Mouse (Mus musculus): ENCODE results near the gene Agtpbp1. TPM values are rescaled to one million over a fixed set of nuclear protein-coding genes. Genes with fewer than 3 reads are reported as not detected.
A peak's percentile ranks its signal among the peaks of the same experiment; 100 is the strongest.

The Agtpbp1 gene
- total RNA-seq, 2 experiments from 2014 or later = 340 to 341 TPM

GRCm38 (mm10) chr13:59585648-59586005 lies 600 bp upstream of the Agtpbp1 start:
- peak; percentile 29 to 50 for DNase-seq (ENCODE audit: low spot score in 2 of 2)
- intact Hi-C loops (cut with DNase I) = loop anchor here (1.0 to 10.0 kb wide), 3 partner anchors 28 to 951 kb away; no protein-coding TSS in a partner anchor

GRCm38 (mm10) chr13:59584481-59584880 lies 546 bp downstream of the Agtpbp1 start:
- intact Hi-C loops (cut with DNase I) = loop anchor here (10.0 kb wide), 1 partner anchor 950 kb away; no protein-coding TSS in a partner anchor
- peak; percentile 31 to 43 for DNase-seq (ENCODE audit: low spot score in 2 of 2)

GRCm38 (mm10) chr13:59580954-59581353 lies 4.1 kb downstream of the Agtpbp1 start:
- intact Hi-C loops (cut with DNase I) = loop anchor here (10.0 kb wide), 1 partner anchor 946 kb away; no protein-coding TSS in a partner anchor
- DNase-seq (ENCODE audit: low spot score in 2 of 2) = no peak

GRCm38 (mm10) chr13:59572549-59572948 lies 12.5 kb downstream of the Agtpbp1 start:
- intact Hi-C loops (cut with DNase I) = no loop called here
- DNase-seq (ENCODE audit: low spot score in 2 of 2) = peak; percentile 46 to 94

- no peak for DNase-seq (ENCODE audit: low spot score in 2 of 2)
- intact Hi-C loops (cut with DNase I) = no loop called here
These were observed 13.9 kb downstream of the Agtpbp1 start for GRCm38 (mm10) chr13:59571107-59571506.

- intact Hi-C loops (cut with DNase I) = no loop called here
- peak in 1 of 2 experiments; percentile 43 for DNase-seq (ENCODE audit: low spot score in 2 of 2)
These were observed 19.0 kb downstream of the Agtpbp1 start for GRCm38 (mm10) chr13:59565945-59566520.

GRCm38 (mm10) chr13:59564923-59565322 lies 20.1 kb downstream of the Agtpbp1 start:
- intact Hi-C loops (cut with DNase I) = no loop called here
- DNase-seq (ENCODE audit: low spot score in 2 of 2) = no peak

GRCm38 (mm10) chr13:59564505-59564904 lies 20.5 kb downstream of the Agtpbp1 start:
- no peak for DNase-seq (ENCODE audit: low spot score in 2 of 2)
- intact Hi-C loops (cut with DNase I) = no loop called here

GRCm38 (mm10) chr13:59562471-59562870 lies 22.6 kb downstream of the Agtpbp1 start:
- no peak for DNase-seq (ENCODE audit: low spot score in 2 of 2)

GRCm38 (mm10) chr13:59558776-59559175 lies 26.3 kb downstream of the Agtpbp1 start:
- no peak for DNase-seq (ENCODE audit: low spot score in 2 of 2)
- intact Hi-C loops (cut with DNase I) = no loop called here

More at GRCm38 (mm10) chr13:59562471-59562870, 22.6 kb downstream of the Agtpbp1 start:
- intact Hi-C loops (cut with DNase I) = no loop called here

GRCm38 (mm10) chr13:59557185-59557985 lies 27.6 kb downstream of the Agtpbp1 start:
- DNase-seq (ENCODE audit: low spot score in 2 of 2) = peak; percentile 89 to 91
- intact Hi-C loops (cut with DNase I) = loop anchor here (1.0 kb wide), 1 partner anchor 28 kb away; the partner anchor contains the start of genes Agtpbp1 and Naa35

GRCm38 (mm10) chr13:59556670-59557069 lies 28.4 kb downstream of the Agtpbp1 start:
- intact Hi-C loops (cut with DNase I) = loop anchor here (1.0 kb wide), 1 partner anchor 29 kb away; the partner anchor contains the start of genes Agtpbp1 and Naa35
- peak; percentile 38 to 46 for DNase-seq (ENCODE audit: low spot score in 2 of 2)

- DNase-seq (ENCODE audit: low spot score in 2 of 2) = no peak
- intact Hi-C loops (cut with DNase I) = no loop called here
These were observed 29.3 kb downstream of the Agtpbp1 start for GRCm38 (mm10) chr13:59555613-59556192.

GRCm38 (mm10) chr13:59554772-59555505 lies 30.1 kb downstream of the Agtpbp1 start:
- DNase-seq (ENCODE audit: low spot score in 2 of 2) = no peak
- intact Hi-C loops (cut with DNase I) = no loop called here

GRCm38 (mm10) chr13:59552751-59553150 lies 32.3 kb downstream of the Agtpbp1 start:
- intact Hi-C loops (cut with DNase I) = no loop called here
- no peak for DNase-seq (ENCODE audit: low spot score in 2 of 2)

- intact Hi-C loops (cut with DNase I) = no loop called here
- DNase-seq (ENCODE audit: low spot score in 2 of 2) = no peak
These were observed 32.7 kb downstream of the Agtpbp1 start for GRCm38 (mm10) chr13:59552286-59552685.

- no peak for DNase-seq (ENCODE audit: low spot score in 2 of 2)
- intact Hi-C loops (cut with DNase I) = no loop called here
These were observed 35.7 kb downstream of the Agtpbp1 start for GRCm38 (mm10) chr13:59549318-59549798.

- no peak for DNase-seq (ENCODE audit: low spot score in 2 of 2)
- intact Hi-C loops (cut with DNase I) = no loop called here
These were observed 37.3 kb downstream of the Agtpbp1 start for GRCm38 (mm10) chr13:59547716-59548115.

- intact Hi-C loops (cut with DNase I) = no loop called here
- DNase-seq (ENCODE audit: low spot score in 2 of 2) = no peak
These were observed 37.9 kb downstream of the Agtpbp1 start for GRCm38 (mm10) chr13:59547091-59547490.

GRCm38 (mm10) chr13:59542411-59542810 lies 42.6 kb downstream of the Agtpbp1 start:
- DNase-seq (ENCODE audit: low spot score in 2 of 2) = no peak
- intact Hi-C loops (cut with DNase I) = no loop called here

All from left cerebral cortex, postnatal 25 days (tissue).